Mouse (Mus musculus): Measurements from ENCODE around the gene Gm20773. TPM values are rescaled to one million over a fixed set of nuclear protein-coding genes. Genes with fewer than 3 reads are reported as not detected.

Gm20773 gene
- total RNA-seq (2023): not detected

DNA sequence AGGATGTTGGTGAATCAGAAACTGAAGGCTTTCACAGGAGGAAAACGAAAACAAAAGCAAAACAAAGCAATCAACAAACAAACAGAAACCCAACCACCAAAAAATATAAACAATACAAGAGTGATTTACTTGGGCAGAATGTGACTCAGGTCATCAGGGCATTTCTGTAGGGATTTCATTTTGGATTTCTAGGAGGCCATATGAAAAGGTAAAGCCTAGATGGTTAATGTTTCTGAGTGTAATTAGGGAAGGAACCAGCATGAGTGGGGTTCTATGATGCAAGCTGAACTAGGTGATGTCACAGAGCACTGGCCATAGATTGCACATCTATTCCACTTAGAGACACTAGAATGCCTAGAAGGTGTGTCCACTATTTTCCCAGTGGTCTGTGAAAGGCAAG lies at the start of gene Gm20773:
TSS of gene Gm20773 (plus strand) at position 301 of the 400 bp plus-strand sequence.

GRCm38 (mm10) chrY:13465479-13465878 lies 28.3 kb upstream of the Gm20773 start, which contains the start of gene Gm21866:
Gene Gm21866, minus strand, starts transcription at chrY:13465579.

Other genes starting within 250 kb of the Gm20773 start
- gene Gm21440, start 241.6 kb upstream of the Gm20773 start, total RNA-seq (2023): not detected
- gene Gm21454, start 241.6 kb upstream of the Gm20773 start, total RNA-seq (2023): not detected
- gene Gm21725, start 145.0 kb upstream of the Gm20773 start, total RNA-seq (2023): not detected
- gene Gm21866, start 28.4 kb upstream of the Gm20773 start, total RNA-seq (2023): not detected

Data from CD4-positive naive resting alpha-beta T cell, adult 76 days (primary cell).